Mouse (Mus musculus) cerebellum, adult 2 months (tissue): Measurements from ENCODE around the gene 4930503B20Rik.

ENCODE experiments used
- CTCF ChIP-seq: fragments of 200-500 bp; IDR thresholded peaks from 2 replicates; pipeline ENCODE4 v1.5.1; 2011; ENCODE audit warnings: low read depth, mild to moderate bottlenecking, control low read depth, low read length, moderate library complexity, borderline replicate concordance; ENCODE audit not compliant: insufficient read depth
- POLR2A ChIP-seq: fragments of 200-500 bp; IDR thresholded peaks from 2 replicates; pipeline ENCODE4 v1.6.1; 2011; ENCODE audit warnings: low read length, control low read depth, borderline replicate concordance; ENCODE audit not compliant: insufficient read depth

- TF ChIP-seq CTCF (no peak), POLR2A (no peak)
Measured at GRCm38 (mm10) chr3:146602531-146602930, 48.6 kb downstream of the 4930503B20Rik start.
